7 mouse cellular contexts compared by ENCODE assay signal in the genomic region with DNA sequence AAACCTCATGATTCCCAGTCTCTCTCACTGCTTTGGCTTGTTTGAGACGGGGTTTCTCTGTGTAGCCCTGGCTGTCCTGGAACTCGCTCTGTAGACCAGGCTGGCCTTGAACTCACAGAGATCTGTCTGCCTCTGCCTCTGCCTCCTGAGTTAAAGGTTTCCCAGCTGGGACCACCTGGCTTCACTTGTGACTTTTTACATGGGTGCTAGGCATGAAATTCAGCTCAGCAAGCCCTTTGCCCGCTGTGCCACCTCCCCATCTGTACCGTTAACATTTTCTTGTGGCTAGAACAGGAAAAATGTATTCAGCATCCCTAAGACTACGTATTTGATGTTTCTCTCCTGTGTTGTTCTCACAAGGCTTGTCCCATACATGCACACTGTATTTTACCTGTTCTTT. TPM values are rescaled to one million over a fixed set of nuclear protein-coding genes. Genes with fewer than 3 reads are reported as not detected.
"Had no signal": no experiment of that assay in that cellular context is flagged by ENCODE, and none has a peak within 500 bp of the region (broad histone marks: within the 10 kb centered on the region; RNA-seq: fewer than 3 reads in every experiment).

No protein-coding gene starts in this region.

- DNase-seq: lung, adult 18-20 months; lung, embryonic 14.5 days; lung, postnatal 10 days; lung, postnatal 4 days; midbrain, embryonic 14.5 days; right cerebral cortex, postnatal 14 days had no signal

RNA-seq across cellular contexts. Expression of a gene that starts 54.4 kb away (rescaled TPM):
- total RNA-seq: megakaryocyte-erythroid progenitor cell, adult 5-6 weeks had no signal
